Mouse (Mus musculus) colon, adult 2 months (tissue): ENCODE results near the gene Bpifb5. TPM values are rescaled to one million over a fixed set of nuclear protein-coding genes. Genes with fewer than 3 reads are reported as not detected.

ENCODE experiments used
- polyA plus RNA-seq: library from polyadenylated mRNA; depleted of rRNA; stranded (reverse); fragments of >200 nt; gene quantifications from 2 replicates; pipeline ENCODE4 v1.2.3, GENCODE M21; 2012; rRNA removed

Gene Bpifb5
- polyA plus RNA-seq = 0.13 TPM in 1 of 2 replicates, not detected in the other

GRCm38 (mm10) chr2:154223265-154223916 is at the start of gene Bpifb5:
Gene Bpifb5 (plus strand): TSS chr2:154223742.

GRCm38 (mm10) chr2:154190546-154191258 is 32.8 kb upstream of the Bpifb5 start, which contains the start of gene Bpifb1:
Gene Bpifb1 (plus strand): TSS chr2:154190818.

GRCm38 (mm10) chr2:154257554-154257953 is 34.0 kb downstream of the Bpifb5 start, which contains the start of gene Bpifb9a:
Gene Bpifb9a (plus strand): TSS chr2:154257854.

Other genes starting within 250 kb of the Bpifb5 start
- gene Bpifa6, start 248.8 kb upstream of the Bpifb5 start, polyA plus RNA-seq = not detected in 2 replicates
- not detected in 2 replicates for gene Bpifa2, start 215.5 kb upstream of the Bpifb5 start, polyA plus RNA-seq
- not detected in 2 replicates for gene Bpifa3, start 93.4 kb upstream of the Bpifb5 start, polyA plus RNA-seq
- 0.25 TPM in 1 of 2 replicates, not detected in the other for gene Bpifa1, start 80.9 kb upstream of the Bpifb5 start, polyA plus RNA-seq
- not detected in 2 replicates for gene Bpifa5, start 61.1 kb upstream of the Bpifb5 start, polyA plus RNA-seq
- not detected in 2 replicates for gene Bpifb1, start 32.9 kb upstream of the Bpifb5 start, polyA plus RNA-seq
- gene Bpifb9a, start 34.1 kb downstream of the Bpifb5 start, polyA plus RNA-seq = not detected in 2 replicates
- gene Bpifb9b, start 83.5 kb downstream of the Bpifb5 start, polyA plus RNA-seq = not detected in 2 replicates
- 7.0 and 7.4 TPM in 2 replicates for gene Cdk5rap1, start 149.3 kb downstream of the Bpifb5 start, polyA plus RNA-seq
- gene Snta1, start 184.4 kb downstream of the Bpifb5 start, polyA plus RNA-seq = 11.6 and 12.8 TPM in 2 replicates
- 7.9 and 8.9 TPM in 2 replicates for gene Cbfa2t2, start 212.7 kb downstream of the Bpifb5 start, polyA plus RNA-seq